Comparison of ENCODE assay signal across 20 mouse cellular contexts in genomic region chr10:112481461-112481860, GRCm38 (mm10).
DNase-seq lines count a peak whose midpoint lies in the region; ATAC-seq and TF ChIP-seq lines count a peak whose summit lies in the region.
"Had no signal": no experiment of that assay in that cellular context is flagged by ENCODE, and none has a peak within 500 bp of the region (broad histone marks: within the 10 kb centered on the region; RNA-seq: fewer than 3 reads in every experiment).

No protein-coding gene starts in this region.

- no peaks in the 10 kb centered on the region for H3K9me3 ChIP-seq in hindbrain, embryonic 16.5 days (ENCODE audit: control insufficient read depth, low read length)
- H3K9me3 ChIP-seq: forebrain, embryonic 13.5 days; hindbrain, embryonic 12.5 days; midbrain, embryonic 15.5 days; neural tube, embryonic 15.5 days; stomach, embryonic 15.5 days had no signal

- H3K4me1 ChIP-seq in hindbrain, embryonic 16.5 days (ENCODE audit: control insufficient read depth, insufficient read depth, low read depth, low read length), result no peaks in the 10 kb centered on the region
- H3K4me1 ChIP-seq: forebrain, embryonic 13.5 days; hindbrain, embryonic 12.5 days; midbrain, embryonic 15.5 days; neural tube, embryonic 15.5 days; stomach, embryonic 15.5 days had no signal

- no peaks in the 10 kb centered on the region for H3K36me3 ChIP-seq in hindbrain, embryonic 16.5 days (ENCODE audit: control insufficient read depth, insufficient read depth, low read length)
- H3K36me3 ChIP-seq: hindbrain, embryonic 12.5 days; midbrain, embryonic 15.5 days; neural tube, embryonic 15.5 days; stomach, embryonic 15.5 days had no signal

- TF ChIP-seq CTCF in layer of hippocampus, adult 2 months (conservative IDR thresholded peaks at IDR 0.05), result no peak

- DNase-seq in layer of hippocampus, adult 9-11 months, result peak; percentile 5
- no peak for DNase-seq in layer of hippocampus, adult 2 months (ENCODE audit: low spot score in 2 of 2)
- DNase-seq in right cerebral cortex, postnatal 25 days, result peak; percentile 40
- DNase-seq in right cerebral cortex, postnatal 14 days, result no peak
- peak; percentile 23 to 43 for DNase-seq in left cerebral cortex, postnatal 36 days (ENCODE audit: low spot score in 2 of 2)
- no peak for DNase-seq in cerebellum, adult 18-20 months
- DNase-seq: adrenal gland, adult 8-10 months; cerebellum, adult 8-10 months; cerebellum, postnatal 36 days; kidney, adult 18-20 months; lung, postnatal 4 days; thymus, adult 2 months; thymus, postnatal 4 days had no signal

- H3K27ac ChIP-seq in layer of hippocampus, adult 2 months, result no peak overlapping the region
- no peak overlapping the region for H3K27ac ChIP-seq in hindbrain, embryonic 16.5 days (ENCODE audit: low read depth, low read length)
- H3K27ac ChIP-seq: forebrain, embryonic 13.5 days; hindbrain, embryonic 12.5 days; kidney, postnatal 0 days; midbrain, embryonic 15.5 days; neural tube, embryonic 15.5 days; stomach, embryonic 15.5 days had no signal

- no peak overlapping the region for H3K4me2 ChIP-seq in hindbrain, embryonic 16.5 days (ENCODE audit: low read length)
- H3K4me2 ChIP-seq: forebrain, embryonic 13.5 days; hindbrain, embryonic 12.5 days; midbrain, embryonic 15.5 days; neural tube, embryonic 15.5 days; stomach, embryonic 15.5 days had no signal

- H3K27me3 ChIP-seq in hindbrain, embryonic 16.5 days (replicated peaks; ENCODE audit: control insufficient read depth, insufficient read depth, low read length), result no peaks in the 10 kb centered on the region
- H3K27me3 ChIP-seq: forebrain, embryonic 13.5 days; hindbrain, embryonic 12.5 days; midbrain, embryonic 15.5 days; neural tube, embryonic 15.5 days; stomach, embryonic 15.5 days had no signal

- 86% methylated on average over 2 of the region's 2 CpGs for WGBS in hindbrain, embryonic 16.5 days

- no peak for ATAC-seq in hindbrain, embryonic 16.5 days
- ATAC-seq: forebrain, embryonic 13.5 days; midbrain, embryonic 15.5 days had no signal

- no peak overlapping the region for H3K4me3 ChIP-seq in layer of hippocampus, adult 2 months
- H3K4me3 ChIP-seq in hindbrain, embryonic 16.5 days (ENCODE audit: low read length), result no peak overlapping the region
- H3K4me3 ChIP-seq: forebrain, embryonic 13.5 days; hindbrain, embryonic 12.5 days; midbrain, embryonic 15.5 days; neural tube, embryonic 15.5 days; stomach, embryonic 15.5 days had no signal

- intact Hi-C loops in left cerebral cortex, postnatal 36 days (cut with DNase I), result no loop called here

- H3K9ac ChIP-seq in hindbrain, embryonic 16.5 days (ENCODE audit: low read depth, low read length), result no peak overlapping the region
- H3K9ac ChIP-seq: forebrain, embryonic 13.5 days; hindbrain, embryonic 12.5 days; midbrain, embryonic 15.5 days; neural tube, embryonic 15.5 days; stomach, embryonic 15.5 days had no signal

Comparison
In these comparisons a context has a peak if more than half of its experiments do, and no peak if none do; other contexts are left out.
1. DNase-seq: peak in layer of hippocampus, adult 9-11 months (single experiment), right cerebral cortex, postnatal 25 days (single experiment) and left cerebral cortex, postnatal 36 days (2 of 2); none in layer of hippocampus, adult 2 months (0 of 2), right cerebral cortex, postnatal 14 days (single experiment) and cerebellum, adult 18-20 months (0 of 2).